Mouse (Mus musculus) gastrocnemius, postnatal 14 days (tissue): Measurements from ENCODE around the gene Ano10. TPM values are rescaled to one million over a fixed set of nuclear protein-coding genes. Genes with fewer than 3 reads are reported as not detected.

ENCODE experiments used
- DNase-seq: peaks from one replicate; pipeline ENCODE4 v3.0.0; 2021; ENCODE audit warnings: mixed read lengths
- intact Hi-C: fragments of 180-260 bp; cut with DNase I; formaldehyde crosslinking; loops from one replicate; pipeline ENCODE4 v1.15.1; 2025; ENCODE audit warnings: low total_unique reads
- total RNA-seq, 2 experiments: library from RNA; stranded (reverse); gene quantifications; 2 replicates each; pipeline ENCODE4 v1.2.3; 2021

Ano10 gene
- total RNA-seq, 2 experiments from 2014 or later: 36.6 to 39.4 TPM

GRCm38 (mm10) chr9:122296169-122296568 is 1.9 kb upstream of the Ano10 start:
- no peak for DNase-seq
- intact Hi-C loops: no loop called here

GRCm38 (mm10) chr9:122295396-122295795 is 1.2 kb upstream of the Ano10 start:
- DNase-seq: no peak
- intact Hi-C loops: no loop called here

- DNase-seq: no peak
- intact Hi-C loops: no loop called here
Observed at GRCm38 (mm10) chr9:122293865-122294241, 370 bp downstream of the Ano10 start.

- no peak for DNase-seq
- intact Hi-C loops: no loop called here
Observed at GRCm38 (mm10) chr9:122290192-122290591, 4.0 kb downstream of the Ano10 start.

- DNase-seq: no peak
- intact Hi-C loops: no loop called here
Observed at GRCm38 (mm10) chr9:122288416-122288815, 5.8 kb downstream of the Ano10 start.

- DNase-seq: no peak
- intact Hi-C loops: no loop called here
Observed at GRCm38 (mm10) chr9:122287526-122287925, 6.7 kb downstream of the Ano10 start.

- intact Hi-C loops: no loop called here
- DNase-seq: no peak
Observed at GRCm38 (mm10) chr9:122285833-122286310, 8.4 kb downstream of the Ano10 start.

- DNase-seq: no peak
- intact Hi-C loops: no loop called here
Observed at GRCm38 (mm10) chr9:122285146-122285832, 8.9 kb downstream of the Ano10 start.

- no peak for DNase-seq
- intact Hi-C loops: no loop called here
Observed at GRCm38 (mm10) chr9:122284696-122285095, 9.5 kb downstream of the Ano10 start.

- intact Hi-C loops: no loop called here
- DNase-seq: no peak
Observed at GRCm38 (mm10) chr9:122281004-122281403, 13.2 kb downstream of the Ano10 start.

GRCm38 (mm10) chr9:122276665-122277064 is 17.6 kb downstream of the Ano10 start:
- no peak for DNase-seq
- intact Hi-C loops: no loop called here

- no peak for DNase-seq
- intact Hi-C loops: no loop called here
Observed at GRCm38 (mm10) chr9:122276134-122276533, 18.1 kb downstream of the Ano10 start.

GRCm38 (mm10) chr9:122274346-122274745 is 19.9 kb downstream of the Ano10 start:
- DNase-seq: no peak
- intact Hi-C loops: no loop called here

- no peak for DNase-seq
- intact Hi-C loops: no loop called here
Observed at GRCm38 (mm10) chr9:122273879-122274278, 20.3 kb downstream of the Ano10 start.

GRCm38 (mm10) chr9:122271866-122272265 is 22.4 kb downstream of the Ano10 start:
- intact Hi-C loops: no loop called here
- no peak for DNase-seq

GRCm38 (mm10) chr9:122271318-122271717 is 22.9 kb downstream of the Ano10 start:
- intact Hi-C loops: no loop called here
- no peak for DNase-seq

- intact Hi-C loops: no loop called here
- DNase-seq: no peak
Observed at GRCm38 (mm10) chr9:122270913-122271312, 23.3 kb downstream of the Ano10 start.

- intact Hi-C loops: no loop called here
- no peak for DNase-seq
Observed at GRCm38 (mm10) chr9:122269256-122270041, 24.8 kb downstream of the Ano10 start.

GRCm38 (mm10) chr9:122265526-122266210 is 28.6 kb downstream of the Ano10 start:
- no peak for DNase-seq
- intact Hi-C loops: no loop called here

GRCm38 (mm10) chr9:122263140-122263539 is 31.1 kb downstream of the Ano10 start:
- intact Hi-C loops: no loop called here
- no peak for DNase-seq
